In the genomic region with DNA sequence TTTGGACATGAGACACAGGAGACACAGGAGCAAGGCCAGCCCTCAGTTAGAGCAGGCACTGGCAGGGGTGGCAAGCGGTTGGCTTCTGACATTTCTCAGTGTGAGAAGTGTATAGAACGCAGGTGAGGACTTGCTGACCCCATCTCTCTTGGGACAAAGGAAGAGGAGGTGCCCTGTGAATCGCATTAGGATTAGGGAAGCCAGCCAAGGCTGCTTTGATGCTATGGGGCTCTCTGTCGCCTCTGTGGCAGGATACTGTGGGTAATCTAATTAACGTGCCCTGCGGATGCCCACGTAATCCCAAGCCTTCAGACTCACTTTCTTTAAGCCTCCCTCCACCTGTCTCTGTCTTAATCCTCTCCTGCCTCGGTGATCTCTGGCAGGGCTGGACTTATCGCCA, we compare ENCODE assay signal across 10 mouse cellular contexts.
DNase-seq lines count a peak whose midpoint lies in the region; ATAC-seq and TF ChIP-seq lines count a peak whose summit lies in the region.
"Had no signal": no experiment of that assay in that cellular context is flagged by ENCODE, and none has a peak within 500 bp of the region (broad histone marks: within the 10 kb centered on the region; RNA-seq: fewer than 3 reads in every experiment).

No protein-coding gene starts in this region.

- no peaks in the 10 kb centered on the region for H3K36me3 ChIP-seq in kidney, postnatal 0 days (ENCODE audit: insufficient read depth, low read length)
- no peaks in the 10 kb centered on the region for H3K36me3 ChIP-seq in hindbrain, embryonic 13.5 days
- peaks cover 12% of the 10 kb centered on the region; the same call in 1 of the 2 replicates for H3K36me3 ChIP-seq in midbrain, embryonic 14.5 days (ENCODE audit: control insufficient read depth, insufficient read depth, low read length)

- no peak overlapping the region for H3K4me2 ChIP-seq in kidney, postnatal 0 days (ENCODE audit: low read length)
- H3K4me2 ChIP-seq in hindbrain, embryonic 13.5 days: no peak overlapping the region
- H3K4me2 ChIP-seq in midbrain, embryonic 14.5 days (ENCODE audit: low read length): no peak overlapping the region

- no peak for TF ChIP-seq CTCF in kidney, postnatal 0 days (IDR thresholded peaks at IDR 0.05; ENCODE audit: low read depth)

- H3K9me3 ChIP-seq in kidney, postnatal 0 days (replicated peaks; ENCODE audit: low read length): no peaks in the 10 kb centered on the region
- H3K9me3 ChIP-seq in hindbrain, embryonic 13.5 days: no peaks in the 10 kb centered on the region
- H3K9me3 ChIP-seq in midbrain, embryonic 14.5 days (ENCODE audit: control insufficient read depth, low read length): no peaks in the 10 kb centered on the region

- no peak overlapping the region for H3K9ac ChIP-seq in kidney, postnatal 0 days (ENCODE audit: low read depth, low read length)
- peak overlapping the region; percentile 39; the same call in 1 of the 2 replicates for H3K9ac ChIP-seq in hindbrain, embryonic 13.5 days
- no peak overlapping the region for H3K9ac ChIP-seq in midbrain, embryonic 14.5 days (replicated peaks; ENCODE audit: low read length)

- peaks cover 62% of the 10 kb centered on the region for H3K4me1 ChIP-seq in kidney, postnatal 0 days (replicated peaks; ENCODE audit: insufficient read depth, low read length)
- peaks cover 93% of the 10 kb centered on the region for H3K4me1 ChIP-seq in hindbrain, embryonic 13.5 days (replicated peaks)
- H3K4me1 ChIP-seq in midbrain, embryonic 14.5 days (ENCODE audit: control insufficient read depth, insufficient read depth, low read length): peaks cover 61% of the 10 kb centered on the region

- no peak for DNase-seq in cerebellum, postnatal 36 days
- no peak for DNase-seq in kidney, postnatal 0 days (ENCODE audit: low spot score)
- no peak for DNase-seq in kidney, adult 11 months
- DNase-seq in midbrain, embryonic 14.5 days: peak; percentile 70
- DNase-seq in adrenal gland, adult 18-20 months (ENCODE audit: low spot score in 2 of 2): no peak
- DNase-seq: lung, adult 2 months had no signal

- H3K4me3 ChIP-seq in kidney, postnatal 0 days (replicated peaks; ENCODE audit: low read depth, low read length): no peak overlapping the region
- H3K4me3 ChIP-seq in hindbrain, embryonic 13.5 days: no peak overlapping the region
- H3K4me3 ChIP-seq in midbrain, embryonic 14.5 days (replicated peaks; ENCODE audit: low read depth, low read length): no peak overlapping the region

- H3K27ac ChIP-seq in kidney, postnatal 0 days: 0 out of 2 replicates have a peak overlapping the region, but pooled peaks have one; percentile 40
- peak overlapping the region; percentile 52 for H3K27ac ChIP-seq in hindbrain, embryonic 13.5 days
- peak overlapping the region; percentile 70 for H3K27ac ChIP-seq in midbrain, embryonic 14.5 days (replicated peaks; ENCODE audit: low read depth, low read length)

- 0 out of 2 replicates have a peak, but pooled peaks have one; percentile 0 for ATAC-seq in cerebellum, adult (ENCODE audit: insufficient number of reproducible peaks, low FRiP score, low TSS enrichment)
- ATAC-seq in kidney, postnatal 0 days (replicated peaks; ENCODE audit: low FRiP score, low read depth): no peak
- ATAC-seq in hindbrain, embryonic 13.5 days (ENCODE audit: low FRiP score): no peak
- no peak; the same call in 1 of the 2 replicates for ATAC-seq in midbrain, embryonic 14.5 days (ENCODE audit: low FRiP score, low TSS enrichment)
- no peak for ATAC-seq in megakaryocyte progenitor cell, adult 5-6 weeks (replicated peaks; ENCODE audit: poor library complexity)
- ATAC-seq: Patski had no signal

- no peaks in the 10 kb centered on the region for H3K27me3 ChIP-seq in kidney, postnatal 0 days (ENCODE audit: insufficient read depth, low read length)
- H3K27me3 ChIP-seq in hindbrain, embryonic 13.5 days: no peaks in the 10 kb centered on the region
- no peaks in the 10 kb centered on the region for H3K27me3 ChIP-seq in midbrain, embryonic 14.5 days (ENCODE audit: control insufficient read depth, insufficient read depth, low read length)
- H3K27me3 ChIP-seq: Patski had no signal

- WGBS in kidney, postnatal 0 days: 65% methylated on average over 9 of the region's 9 CpGs
- WGBS in hindbrain, embryonic 13.5 days: 41% methylated on average over 9 of the region's 9 CpGs
- WGBS in midbrain, embryonic 14.5 days: 8% methylated on average over 9 of the region's 9 CpGs
